Mouse (Mus musculus): ENCODE measurements around the gene Fbxo34.

DNA sequence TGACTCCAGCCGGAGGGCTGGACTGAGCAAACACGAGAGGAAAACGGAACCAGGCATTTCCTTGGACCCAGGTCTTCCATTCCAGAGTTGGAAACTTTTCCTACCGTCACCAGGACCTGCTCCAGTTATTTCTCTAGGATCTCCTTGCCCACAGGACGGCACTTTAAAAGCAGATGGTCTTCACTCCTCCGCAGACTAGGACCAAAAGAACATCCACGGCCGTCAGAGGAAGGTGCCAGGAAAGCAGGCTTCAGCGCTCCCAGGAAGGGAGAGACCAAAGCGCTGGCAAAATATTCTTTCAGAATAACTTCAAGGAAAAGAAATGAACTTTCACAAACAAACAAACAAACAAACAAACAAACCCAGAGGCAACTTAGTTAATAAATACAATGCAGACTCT is 14.2 kb downstream of the Fbxo34 start:
- TF ChIP-seq CTCF (IDR thresholded peaks at IDR 0.05; ENCODE audit: extremely low read depth, insufficient read depth, low read length) (no peak), POLR2A (IDR thresholded peaks at IDR 0.05; ENCODE audit: extremely low read depth, insufficient read depth, low read length) (no peak)

Measured in cortical plate, adult 2 months (tissue).